Mouse (Mus musculus): ENCODE data around the gene Ralgds.

DNA sequence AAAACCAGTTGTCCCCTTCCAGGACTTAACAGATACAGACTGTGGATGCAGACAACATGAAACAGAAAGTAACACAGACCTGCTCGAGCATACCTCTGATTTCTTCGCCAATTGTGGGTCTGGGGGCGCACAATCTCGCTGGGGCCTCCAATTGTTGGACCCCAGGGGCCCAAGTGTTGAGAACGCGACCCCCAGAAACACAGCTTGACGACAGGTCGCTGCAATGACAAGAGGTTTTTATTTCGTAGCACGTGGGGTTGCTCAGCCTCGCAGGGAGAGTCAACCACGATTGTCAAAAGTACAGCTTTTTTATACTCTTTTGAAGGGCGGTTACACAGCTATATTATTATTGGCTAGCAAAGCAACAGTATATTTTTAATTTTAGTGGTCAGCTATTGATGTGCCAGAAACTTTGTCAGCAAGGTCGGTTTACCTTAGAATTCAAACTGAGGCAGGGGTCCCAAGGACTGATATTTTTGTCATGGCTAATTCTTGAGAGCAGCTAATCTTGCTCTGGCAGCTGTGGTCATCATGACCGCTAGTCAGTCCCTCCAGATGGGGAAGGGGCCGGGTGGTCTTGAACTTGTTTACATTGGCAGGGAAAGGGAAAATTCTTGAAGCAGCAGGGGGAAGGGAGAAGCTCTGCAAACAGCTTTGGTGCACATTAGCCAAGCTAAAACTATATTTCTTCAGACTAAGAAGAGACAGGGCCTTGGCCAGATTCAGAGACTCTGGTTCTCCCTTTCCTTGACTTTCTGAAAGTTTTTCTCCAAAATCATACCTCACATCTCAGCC, 16.9 kb upstream of the Ralgds start:
- TF ChIP-seq CTCF (IDR thresholded peaks at IDR 0.05), result no peak
- no peak for TF ChIP-seq EP300 (IDR thresholded peaks at IDR 0.05)
